Mouse (Mus musculus) cerebellum, adult 11-12 months (tissue): ENCODE results near the gene Nup107.
"Not testable (repeated sequence)": the region's sequence is repeated elsewhere in the genome, so short reads cannot be mapped to it uniquely, and the experiment has no call there.

Experiments
- DNase-seq: peaks from one replicate; pipeline ENCODE4 v3.0.0; 2022

Gene Nup107

DNA sequence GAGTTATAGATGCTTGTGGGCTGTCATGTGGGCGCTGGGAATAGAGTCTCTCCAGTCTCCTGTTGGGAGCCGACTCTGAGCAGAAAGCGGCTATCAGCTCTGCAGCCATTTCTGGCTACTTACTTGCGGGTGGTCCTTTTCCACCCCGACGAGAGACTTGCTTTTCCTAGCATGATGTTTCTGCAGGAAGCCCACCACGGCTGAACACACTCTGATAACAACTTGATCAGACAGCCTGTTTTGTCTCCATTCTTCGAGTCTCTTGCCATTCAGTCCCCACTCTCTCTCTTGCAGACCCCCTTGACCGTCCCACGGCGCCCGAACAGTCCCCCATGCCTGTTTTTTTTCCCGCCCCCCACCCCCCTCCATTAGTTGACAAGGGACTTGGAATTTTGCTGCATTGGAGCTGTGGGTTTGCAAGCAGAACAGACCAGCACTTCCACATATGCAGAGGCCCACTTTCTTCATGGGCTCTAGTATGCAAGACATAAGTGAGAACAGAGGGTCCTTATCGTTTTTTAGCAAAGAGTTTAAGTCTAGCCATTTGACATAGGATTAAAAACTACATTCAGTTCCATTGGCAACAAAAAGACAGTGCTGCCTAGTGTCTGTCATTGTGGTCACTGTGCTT, 59.4 kb downstream of the Nup107 start:
- no peak for DNase-seq

DNA sequence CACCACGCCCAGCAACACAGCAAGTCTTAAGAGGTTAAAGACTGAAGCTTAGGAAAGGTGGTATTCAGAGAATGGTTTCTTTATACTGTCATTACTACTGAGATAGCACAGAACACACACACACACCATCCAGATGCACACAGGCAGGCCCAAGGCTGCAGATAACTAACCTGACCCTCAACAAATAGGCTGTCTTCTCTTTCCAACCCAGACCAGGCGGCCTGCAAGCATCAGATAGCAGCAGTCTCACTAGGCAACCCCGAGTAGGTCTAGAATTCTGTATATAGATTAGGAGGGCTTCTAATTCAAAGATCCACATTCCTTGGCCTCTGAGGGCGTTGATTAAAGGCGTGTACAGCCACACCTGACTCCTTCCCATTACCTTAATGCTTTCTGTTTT, 60.3 kb downstream of the Nup107 start:
- DNase-seq, result no peak

- DNase-seq, result no peak
These were observed 61.0 kb downstream of the Nup107 start for GRCm38 (mm10) chr10:117731244-117732101.

GRCm38 (mm10) chr10:117730637-117731203, 61.8 kb downstream of the Nup107 start:
- no peak for DNase-seq

GRCm38 (mm10) chr10:117730140-117730539, 62.4 kb downstream of the Nup107 start:
- no peak for DNase-seq

- DNase-seq, result no peak
These were observed 63.2 kb downstream of the Nup107 start for GRCm38 (mm10) chr10:117729139-117729814.

GRCm38 (mm10) chr10:117728574-117728973, 63.9 kb downstream of the Nup107 start:
- DNase-seq, result no peak

DNA sequence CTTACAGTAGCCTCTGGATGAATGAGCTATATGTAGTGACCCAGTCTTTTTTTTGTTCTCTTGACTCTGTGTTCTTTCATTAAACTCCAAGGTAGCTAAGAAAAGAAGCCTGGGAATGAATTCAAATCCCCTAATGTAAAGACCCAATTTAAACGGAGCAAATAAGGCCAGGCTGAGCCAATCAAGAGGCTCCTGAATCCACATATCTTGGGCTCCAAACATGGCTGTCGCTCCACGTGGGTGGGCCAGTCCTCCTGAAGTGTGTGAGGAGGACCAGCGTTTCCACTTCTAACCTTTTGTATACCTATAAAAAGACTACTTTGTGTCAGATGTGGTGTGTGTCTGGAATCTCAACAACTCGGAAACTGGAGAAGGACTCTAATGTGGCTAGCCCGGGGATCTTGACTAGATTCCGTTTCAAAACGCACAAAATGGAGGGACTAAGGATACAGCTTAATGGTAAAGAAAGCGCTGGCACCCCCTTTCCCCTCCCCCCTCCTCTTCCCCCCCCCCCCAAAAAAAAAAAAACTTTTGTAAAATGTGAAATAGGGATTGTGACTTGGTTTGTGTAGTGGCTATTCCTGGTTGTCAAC, 64.9 kb downstream of the Nup107 start:
- no peak for DNase-seq

DNA sequence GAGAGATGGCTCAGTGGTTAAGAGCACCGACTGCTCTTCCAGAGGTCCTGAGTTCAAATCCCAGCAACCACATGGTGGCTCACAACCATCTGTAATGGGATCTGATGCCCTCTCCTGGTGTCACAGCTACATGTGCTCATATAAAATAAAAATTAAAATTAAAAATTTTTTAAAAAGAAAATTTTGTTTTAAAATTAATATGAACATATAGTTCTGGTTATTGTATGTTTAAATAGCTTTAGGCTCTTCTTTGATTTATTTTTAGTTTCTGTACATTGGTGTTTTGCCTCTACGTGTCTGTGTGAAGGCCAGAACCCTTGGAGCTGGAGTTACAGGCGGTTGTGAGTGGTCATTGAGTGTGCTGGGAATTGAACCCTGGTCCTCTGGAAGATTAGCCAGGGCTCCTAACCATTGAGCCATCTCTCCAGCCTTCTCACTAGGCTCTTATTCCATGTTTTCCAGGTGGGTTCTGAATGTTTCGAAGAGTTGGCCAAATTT, 65.6 kb downstream of the Nup107 start:
- no peak for DNase-seq

- no peak for DNase-seq
These were observed 66.2 kb downstream of the Nup107 start for GRCm38 (mm10) chr10:117726350-117726749.

- DNase-seq, result no peak
These were observed 66.8 kb downstream of the Nup107 start for GRCm38 (mm10) chr10:117725671-117726070.

DNA sequence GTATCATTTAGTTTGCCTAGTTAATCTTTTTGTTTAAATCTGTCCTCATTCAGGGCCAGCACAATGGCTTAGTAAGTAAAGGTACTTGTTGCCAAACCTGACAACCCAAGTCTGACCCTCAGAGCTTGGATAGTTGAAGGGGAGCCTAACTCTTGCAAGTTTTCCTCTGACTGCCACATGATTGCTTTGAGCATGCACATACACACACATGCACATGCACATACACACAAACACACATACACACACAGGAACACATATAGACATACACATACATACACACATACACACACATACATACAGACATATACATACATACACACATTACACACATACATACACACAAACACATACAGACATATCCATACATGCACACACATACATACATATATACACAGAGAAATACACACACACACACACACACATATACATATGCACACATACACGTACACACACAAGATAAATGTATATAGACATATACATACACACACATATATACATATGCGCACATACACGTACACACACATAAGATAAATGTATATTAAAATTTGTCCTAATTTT, 67.6 kb downstream of the Nup107 start:
- DNase-seq, result no peak

DNA sequence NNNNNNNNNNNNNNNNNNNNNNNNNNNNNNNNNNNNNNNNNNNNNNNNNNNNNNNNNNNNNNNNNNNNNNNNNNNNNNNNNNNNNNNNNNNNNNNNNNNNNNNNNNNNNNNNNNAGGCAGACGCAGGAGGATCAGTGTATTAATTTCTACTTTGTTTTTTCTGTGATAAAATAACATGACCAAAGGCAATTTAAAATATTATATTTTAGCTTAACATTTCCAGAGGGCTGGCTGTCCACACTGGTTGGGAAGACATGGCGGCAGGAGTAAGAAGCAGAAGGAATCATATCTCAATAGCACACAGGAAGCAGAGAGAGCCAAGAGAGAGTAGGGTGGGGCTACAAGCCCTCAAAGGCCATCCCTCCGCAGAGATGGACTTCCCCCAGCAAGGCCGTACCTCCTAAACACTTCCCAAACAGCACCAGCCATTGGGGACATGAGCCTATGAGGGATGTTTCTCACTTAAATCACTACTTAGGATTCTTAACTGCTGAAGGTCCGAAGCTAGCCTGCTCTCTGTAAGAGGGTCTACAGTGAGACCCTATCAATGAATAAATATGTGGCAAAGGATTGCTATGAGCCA, 68.3 kb downstream of the Nup107 start:
- DNase-seq, result no peak

DNA sequence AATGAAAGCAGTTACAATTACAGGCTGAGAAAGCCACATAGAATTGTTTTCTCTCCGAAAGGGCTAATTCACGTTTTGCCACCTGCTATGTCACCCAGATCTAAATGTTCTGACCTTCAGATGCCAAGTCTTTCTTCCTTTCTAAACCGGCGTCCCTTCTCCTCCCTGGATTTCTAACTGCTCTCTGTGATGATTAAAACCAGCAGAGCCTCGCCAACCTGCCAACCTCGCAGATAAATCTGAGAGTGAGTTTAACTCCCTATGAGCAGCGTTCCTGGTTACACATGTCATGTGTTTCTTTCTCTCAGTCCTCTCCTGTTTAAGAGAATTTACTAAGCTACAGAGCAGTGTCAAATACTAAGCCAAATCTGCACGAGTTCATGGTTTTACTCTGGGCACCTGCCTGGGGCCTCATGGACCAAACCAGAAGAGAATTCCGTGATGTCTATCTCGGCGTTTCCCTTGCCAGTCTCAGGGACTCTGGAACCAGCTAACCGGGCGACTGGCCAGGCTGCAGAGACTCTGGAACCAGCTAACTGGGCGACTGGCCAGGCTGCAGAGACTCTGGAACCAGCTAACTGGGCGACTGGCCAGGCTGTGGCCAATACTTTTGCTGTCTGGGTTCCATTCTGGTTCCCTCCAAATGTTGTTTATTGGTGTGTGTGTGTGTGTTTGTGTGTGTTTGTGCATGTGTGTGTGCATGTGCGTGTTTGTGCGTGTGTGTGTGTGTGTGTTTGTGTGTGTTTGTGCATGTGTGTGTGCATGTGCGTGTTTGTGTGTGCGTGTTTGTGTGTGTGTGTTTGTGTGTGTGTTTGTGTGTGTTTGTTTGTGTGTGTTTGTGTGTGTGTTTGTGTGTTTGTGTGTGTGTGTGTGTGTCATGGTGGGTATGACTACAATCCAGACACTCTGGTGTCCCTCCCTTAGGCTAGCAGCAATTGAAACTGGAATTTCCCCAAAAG, 74.1 kb downstream of the Nup107 start:
- no peak for DNase-seq

GRCm38 (mm10) chr10:117717583-117717982, 74.9 kb downstream of the Nup107 start:
- DNase-seq, result no peak

DNA sequence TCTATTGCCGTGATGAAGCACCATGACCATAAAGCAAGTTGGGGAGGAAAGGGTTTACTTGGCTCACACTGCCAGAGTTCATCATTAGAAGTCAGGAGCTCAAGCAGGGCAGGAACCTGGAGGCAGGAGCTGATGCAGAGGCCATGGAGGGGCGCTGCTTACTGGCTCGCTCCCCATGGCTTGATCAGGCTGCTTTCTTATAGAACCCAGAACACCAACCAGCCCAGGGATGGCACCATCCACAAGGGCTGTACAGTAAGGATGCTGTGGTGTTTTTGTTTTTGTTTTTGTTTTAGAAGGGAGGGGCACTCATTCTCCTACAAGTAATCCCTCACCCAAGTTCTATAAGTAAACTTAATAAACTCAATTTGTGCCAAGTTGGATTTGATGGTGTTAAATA, 75.8 kb downstream of the Nup107 start:
- no peak for DNase-seq

GRCm38 (mm10) chr10:117715654-117716053, 76.9 kb downstream of the Nup107 start:
- DNase-seq, result not testable (repeated sequence)

GRCm38 (mm10) chr10:117714928-117715500, 77.5 kb downstream of the Nup107 start:
- no peak for DNase-seq

- DNase-seq, result no peak
These were observed 78.4 kb downstream of the Nup107 start for GRCm38 (mm10) chr10:117714048-117714545.

GRCm38 (mm10) chr10:117713466-117713865, 79.0 kb downstream of the Nup107 start:
- no peak for DNase-seq
